In genomic region chr11:45807820-45808219, GRCm38 (mm10) we compare ENCODE assay signal across 11 mouse cellular contexts. TPM values are rescaled to one million over a fixed set of nuclear protein-coding genes. Genes with fewer than 3 reads are reported as not detected.
A peak's percentile ranks its signal among the peaks of the same experiment; 100 is the strongest.
DNase-seq lines count a peak whose midpoint lies in the region; ATAC-seq and TF ChIP-seq lines count a peak whose summit lies in the region.
"Had no signal": no experiment of that assay in that cellular context is flagged by ENCODE, and none has a peak within 500 bp of the region (broad histone marks: within the 10 kb centered on the region; RNA-seq: fewer than 3 reads in every experiment).

No protein-coding gene starts in this region.

- no peak for DNase-seq in kidney, adult 18-20 months
- no peak for DNase-seq in stomach, postnatal 0 days (ENCODE audit: low spot score)
- no peak for DNase-seq in adrenal gland, postnatal 25 days
- DNase-seq in thymus, postnatal 10 days (ENCODE audit: low spot score in 2 of 2) = no peak
- DNase-seq: lung, postnatal 14 days; thymus, postnatal 36 days had no signal

- no peak overlapping the region for H3K4me2 ChIP-seq in kidney, embryonic 16.5 days (replicated peaks; ENCODE audit: low read depth, low read length)
- H3K4me2 ChIP-seq in liver, embryonic 15.5 days = peak overlapping the region; percentile 56
- H3K4me2 ChIP-seq in stomach, postnatal 0 days (replicated peaks; ENCODE audit: low read depth) = no peak overlapping the region

- H3K4me3 ChIP-seq in kidney, embryonic 16.5 days (ENCODE audit: low read length) = no peak overlapping the region
- H3K4me3 ChIP-seq in liver, embryonic 15.5 days (replicated peaks) = peak overlapping the region; percentile 27; the same call in 1 of the 2 replicates
- no peak overlapping the region for H3K4me3 ChIP-seq in stomach, postnatal 0 days (ENCODE audit: low read depth, low read length)
- H3K4me3 ChIP-seq: forebrain, embryonic 10.5 days had no signal

- peak overlapping the region; percentile 61; the same call in 1 of the 2 replicates for H3K27ac ChIP-seq in kidney, embryonic 16.5 days (ENCODE audit: low read length)
- H3K27ac ChIP-seq in liver, embryonic 15.5 days (replicated peaks) = peak overlapping the region; percentile 99
- 0 out of 2 replicates have a peak overlapping the region, but pooled peaks have one; percentile 24 for H3K27ac ChIP-seq in stomach, postnatal 0 days (replicated peaks)
- H3K27ac ChIP-seq: forebrain, embryonic 10.5 days had no signal

- H3K9ac ChIP-seq in kidney, embryonic 16.5 days (replicated peaks; ENCODE audit: low read length) = no peak overlapping the region
- H3K9ac ChIP-seq in liver, embryonic 15.5 days = 0 out of 2 replicates have a peak overlapping the region, but pooled peaks have one; percentile 41
- H3K9ac ChIP-seq in stomach, postnatal 0 days (ENCODE audit: low read length) = no peak overlapping the region

- no peak for ATAC-seq in kidney, embryonic 16.5 days (ENCODE audit: low FRiP score, low TSS enrichment)
- ATAC-seq in granulocyte monocyte progenitor cell, adult 5-6 weeks (replicated peaks; ENCODE audit: poor library complexity, severe bottlenecking) = peak; percentile 90
- no peak for ATAC-seq in liver, embryonic 15.5 days (ENCODE audit: insufficient read depth)
- no peak for ATAC-seq in stomach, postnatal 0 days (ENCODE audit: low FRiP score, low TSS enrichment)
- ATAC-seq: inflammation-experienced regulatory T-cells, adult 6 months had no signal

- H3K27me3 ChIP-seq in kidney, embryonic 16.5 days (ENCODE audit: insufficient read depth, low read length) = no peaks in the 10 kb centered on the region
- H3K27me3 ChIP-seq in liver, embryonic 15.5 days = no peaks in the 10 kb centered on the region
- no peaks in the 10 kb centered on the region for H3K27me3 ChIP-seq in stomach, postnatal 0 days (ENCODE audit: control insufficient read depth, insufficient read depth, low read length)

- no peaks in the 10 kb centered on the region for H3K9me3 ChIP-seq in kidney, embryonic 16.5 days (ENCODE audit: low read length)
- no peaks in the 10 kb centered on the region for H3K9me3 ChIP-seq in liver, embryonic 15.5 days (replicated peaks)
- no peaks in the 10 kb centered on the region for H3K9me3 ChIP-seq in stomach, postnatal 0 days (ENCODE audit: control insufficient read depth, low read length)
- H3K9me3 ChIP-seq: forebrain, embryonic 10.5 days had no signal

- H3K4me1 ChIP-seq in kidney, embryonic 16.5 days (ENCODE audit: insufficient read depth, low read length) = peaks cover 36% of the 10 kb centered on the region
- peaks cover 94% of the 10 kb centered on the region for H3K4me1 ChIP-seq in liver, embryonic 15.5 days (replicated peaks)
- no peaks in the 10 kb centered on the region for H3K4me1 ChIP-seq in stomach, postnatal 0 days (replicated peaks; ENCODE audit: control insufficient read depth, insufficient read depth)

- TF ChIP-seq CTCF in stomach, postnatal 0 days (IDR thresholded peaks at IDR 0.05; ENCODE audit: low read depth) = no peak

- 81% methylated on average over 12 of the region's 12 CpGs for WGBS in kidney, embryonic 16.5 days
- WGBS in liver, embryonic 15.5 days (ENCODE audit: insufficient replicate concordance) = 45% methylated on average over 12 of the region's 12 CpGs
- WGBS in stomach, postnatal 0 days = 77% methylated on average over 12 of the region's 12 CpGs

- TF ChIP-seq EP300 in stomach, postnatal 0 days (optimal IDR thresholded peaks at IDR 0.05) = no peak

- no peaks in the 10 kb centered on the region for H3K36me3 ChIP-seq in kidney, embryonic 16.5 days (ENCODE audit: insufficient read depth, low read length)
- H3K36me3 ChIP-seq in liver, embryonic 15.5 days (replicated peaks) = no peaks in the 10 kb centered on the region
- no peaks in the 10 kb centered on the region for H3K36me3 ChIP-seq in stomach, postnatal 0 days (ENCODE audit: control insufficient read depth, insufficient read depth, low read length)
- H3K36me3 ChIP-seq: forebrain, embryonic 10.5 days had no signal

RNA-seq across cellular contexts. Expression of gene Clint1, which starts 44.0 kb away (rescaled TPM):
- 104 and 106 TPM in 2 replicates for polyA plus RNA-seq in kidney, embryonic 16.5 days (2015; fragmentation: Nextera tagmentation; extraction: Ambion mirVana)
- 113 and 131 TPM in 2 replicates for total RNA-seq in granulocyte monocyte progenitor cell, adult 5-6 weeks (2014; fragmentation: Nextera tagmentation)
- total RNA-seq in granulocyte monocyte progenitor cell, adult 5-6 weeks (2017) = 118 and 127 TPM in 2 replicates
- 53.8 and 62.1 TPM in 2 replicates for polyA plus RNA-seq in liver, embryonic 15.5 days (2015; fragmentation: Nextera tagmentation; extraction: Ambion mirVana)
- 56.5 and 56.8 TPM in 2 replicates for polyA plus RNA-seq in stomach, postnatal 0 days (2015; fragmentation: Nextera tagmentation; extraction: Ambion mirVana)
- total RNA-seq in adrenal gland, postnatal 25 days (2021) = 77.7 and 83.5 TPM in 2 replicates

Comparison
In these comparisons a context has a peak if more than half of its experiments do, and no peak if none do; other contexts are left out.
1. H3K27ac ChIP-seq: peak in every context shown above with its lines; median percentile 99 in liver, embryonic 15.5 days; 61 in kidney, embryonic 16.5 days; 24 in stomach, postnatal 0 days.